Mouse (Mus musculus): Measurements from ENCODE around the gene Nme7.

DNA sequence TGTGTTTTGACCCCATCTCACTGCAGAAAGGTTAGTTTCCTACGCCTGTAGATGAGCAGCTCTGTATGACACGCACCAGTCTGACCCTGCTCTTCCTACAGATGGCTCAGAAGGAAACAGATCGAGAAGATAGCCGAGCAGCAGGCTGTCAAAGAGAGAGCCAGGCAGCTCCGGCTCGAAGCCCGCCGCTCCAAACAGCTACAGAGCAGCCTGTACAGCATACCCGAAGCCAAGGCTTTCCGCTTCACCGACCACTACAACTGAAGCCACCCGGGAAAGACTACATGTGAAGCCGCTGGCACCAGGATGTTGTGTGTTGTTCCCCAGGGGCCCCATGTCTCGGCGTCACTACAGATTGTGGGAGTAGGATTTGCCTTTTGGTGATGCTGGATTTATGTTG is 16.5 kb upstream of the Nme7 start:
- no peak for TF ChIP-seq CTCF (conservative IDR thresholded peaks at IDR 0.05; ENCODE audit: insufficient read depth, insufficient read length, low read depth, low read length)
- no peak for TF ChIP-seq POLR2A (IDR thresholded peaks at IDR 0.05; ENCODE audit: low read depth, low read length)

All from kidney, adult 2 months (tissue).